Mouse (Mus musculus) neutrophil, adult 59 days (primary cell): Measurements from ENCODE around the gene BC048403. TPM values are rescaled to one million over a fixed set of nuclear protein-coding genes. Genes with fewer than 3 reads are reported as not detected.

ENCODE experiments used
- total RNA-seq, 2 experiments: library from RNA; stranded (reverse); gene quantifications; 1 replicate in 1 of 2; 2 replicates in 1 of 2; pipeline ENCODE4 v1.2.4; 2023

BC048403 gene
- 10 to 100 TPM; 11.0 to 11.1 TPM for total RNA-seq

GRCm38 (mm10) chr10:121739548-121740505 is at the start of gene BC048403:
Gene BC048403, plus strand, starts transcription at chr10:121739937.

Other genes starting within 250 kb of the BC048403 start
- 10 to 100 TPM; 51.4 to 57.5 TPM for gene Tbk1, start 153.2 kb upstream of the BC048403 start, total RNA-seq
- gene Xpot, start 113.6 kb upstream of the BC048403 start, total RNA-seq, result 10 to 100 TPM; 21.4 to 26.5 TPM
- gene D930020B18Rik, start 98.3 kb upstream of the BC048403 start, total RNA-seq, result not detected